Mouse (Mus musculus) forebrain, postnatal 0 days (tissue): Measurements from ENCODE around the gene 4933428G20Rik. TPM values are rescaled to one million over a fixed set of nuclear protein-coding genes. Genes with fewer than 3 reads are reported as not detected.

Source experiments
- ATAC-seq: fragments of 200-750 bp; cut with Nextera tagmentation; 2 replicates; pipeline ENCODE4 v1.8.0; 2017; ENCODE audit warnings: mild to moderate bottlenecking, moderate library complexity
- DNase-seq: peaks from one replicate; pipeline ENCODE4 v3.0.0-alpha.2; 2015
- H3K27ac ChIP-seq: fragments of 300-500 bp; sonication (generic); 2 replicates; pipeline ENCODE4 v1.5.1; 2014; ENCODE audit warnings: low read depth, mild to moderate bottlenecking, antibody characterized with exemption, low read length, moderate library complexity, mixed read lengths
- H3K27me3 ChIP-seq: fragments of 300-500 bp; sonication (generic); 2 replicates; pipeline ENCODE4 v1.6.1; 2014; ENCODE audit warnings: mild to moderate bottlenecking, low read length, mixed read lengths; ENCODE audit not compliant: insufficient read depth
- H3K36me3 ChIP-seq: fragments of 300-500 bp; sonication (generic); 2 replicates; pipeline ENCODE4 v1.6.1; 2014; ENCODE audit warnings: mild to moderate bottlenecking, moderate library complexity; ENCODE audit not compliant: insufficient read depth
- H3K4me1 ChIP-seq: fragments of 300-500 bp; sonication (generic); 2 replicates; pipeline ENCODE4 v1.6.1; 2014; ENCODE audit warnings: antibody characterized with exemption; ENCODE audit not compliant: insufficient read depth
- H3K4me2 ChIP-seq: fragments of 300-500 bp; sonication (generic); 2 replicates; pipeline ENCODE4 v1.6.1; 2014; ENCODE audit warnings: low read depth, mild to moderate bottlenecking, moderate library complexity
- H3K4me3 ChIP-seq: fragments of 300-500 bp; sonication (generic); 2 replicates; pipeline ENCODE4 v1.5.1; 2014; ENCODE audit warnings: low read depth, low read length, mixed read lengths
- H3K9ac ChIP-seq: fragments of 300-500 bp; sonication (generic); 2 replicates; pipeline ENCODE4 v1.6.1; 2014; ENCODE audit warnings: mild to moderate bottlenecking
- H3K9me3 ChIP-seq: fragments of 300-500 bp; sonication (generic); 2 replicates; pipeline ENCODE4 v1.6.1; 2016; ENCODE audit warnings: low read length
- CTCF ChIP-seq: sonication (generic); IDR thresholded peaks from 2 replicates; pipeline ENCODE4 v1.5.1; 2016; ENCODE audit warnings: antibody characterized with exemption, control low read depth, low read depth
- whole genome bisulfite sequencing: fragments of 180-500 bp; shearing (Covaris S2); extraction: QIAGEN DNeasy Blood & Tissue Kit; methylation state at CpG from one replicate; pipeline ENCODE4 v1.1.7; 2014; 5-methylcytosine and 5-hydroxymethylcytosine counted together
- polyA plus RNA-seq: library from polyadenylated mRNA; unstranded; fragments of >200 nt; fragmentation: Nextera tagmentation; extraction: Ambion mirVana; gene quantifications from 2 replicates; pipeline ENCODE4 v1.2.1, GENCODE M21; 2015
- total RNA-seq: library from RNA; depleted of rRNA; stranded (reverse); fragments of >200 nt; gene quantifications from 2 replicates; pipeline ENCODE4 v1.2.3, GENCODE M21; 2014

4933428G20Rik gene
- total and polyA plus RNA-seq, 2 experiments from 2014 or later: 0.25 to 0.38 TPM

GRCm38 (mm10) chr11:97536835-97537579, 36.9 kb upstream of the 4933428G20Rik start:
- 10% methylated on average over 36 of the region's 36 CpGs for WGBS
- H3K27me3 ChIP-seq: peaks cover 7% of the 10 kb centered on the region; the same call in 1 of the 2 replicates

DNA sequence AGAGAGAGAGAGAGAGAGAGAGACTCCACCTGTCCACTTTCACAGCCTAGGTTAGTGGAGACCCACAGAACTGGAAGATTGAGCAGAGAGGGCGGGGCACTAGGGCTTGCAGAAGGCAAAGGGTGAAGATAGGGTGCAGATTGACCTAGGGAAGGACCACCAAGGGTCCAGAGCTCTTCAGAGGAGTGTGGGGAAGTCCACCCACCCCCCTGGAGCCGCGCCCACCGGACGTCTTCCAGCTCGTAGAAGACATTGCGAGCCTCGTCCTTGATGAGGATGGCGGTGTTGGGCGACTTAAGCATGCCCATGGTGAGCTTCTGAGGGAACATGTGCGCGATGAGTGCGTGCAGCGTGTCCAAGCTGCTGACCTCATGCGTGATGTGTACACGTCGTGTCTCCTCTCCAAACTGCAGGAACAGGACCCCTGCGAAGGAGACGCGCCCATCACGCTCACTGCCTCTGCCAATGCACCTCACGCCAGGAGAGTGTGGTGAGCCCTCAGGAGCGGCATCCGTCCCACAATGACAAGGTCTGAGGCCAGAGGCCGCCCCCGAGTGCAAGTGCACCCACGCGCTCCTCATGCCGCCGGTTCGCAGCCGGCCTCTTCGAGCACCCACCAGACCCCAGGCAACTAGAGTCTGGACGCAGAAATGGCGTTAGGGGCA, 36.1 kb upstream of the 4933428G20Rik start:
- no peak for TF ChIP-seq CTCF
- Histone ChIP-seq H3K27ac (no peak overlapping the region), H3K9me3 (no peaks in the 10 kb centered on the region), H3K4me1 (peaks cover 5% of the 10 kb centered on the region), H3K9ac (no peak overlapping the region; the same call in 1 of the 2 replicates), H3K4me3 (0 out of 2 replicates have a peak overlapping the region, but pooled peaks have one; percentile 14), H3K4me2 (peak overlapping the region; percentile 44), H3K36me3 (peaks cover 26% of the 10 kb centered on the region), H3K27me3 (peaks cover 7% of the 10 kb centered on the region; the same call in 1 of the 2 replicates)
- no peak for ATAC-seq
- DNase-seq: no peak
- 42% methylated on average over 35 of the region's 35 CpGs for WGBS

More at GRCm38 (mm10) chr11:97536835-97537579, 36.9 kb upstream of the 4933428G20Rik start:
- Histone ChIP-seq H3K4me2 (peak overlapping the region; percentile 44), H3K9me3 (no peaks in the 10 kb centered on the region), H3K36me3 (peaks cover 28% of the 10 kb centered on the region), H3K9ac (peak overlapping the region; percentile 40), H3K4me3 (peak overlapping the region; percentile 14; the same call in 1 of the 2 replicates), H3K4me1 (peaks cover 5% of the 10 kb centered on the region), H3K27ac (no peak overlapping the region)
- ATAC-seq: peak; percentile 62
- TF ChIP-seq CTCF: peak; percentile 44
- peak; percentile 61 for DNase-seq

- no peak for ATAC-seq
- WGBS: 71% methylated on average over 5 of the region's 5 CpGs
- H3K36me3 ChIP-seq: peaks cover 31% of the 10 kb centered on the region
- H3K4me3 ChIP-seq: no peak overlapping the region
- H3K27ac ChIP-seq: no peak overlapping the region
- H3K4me2 ChIP-seq: no peak overlapping the region
- TF ChIP-seq CTCF: no peak
- no peak for DNase-seq
- no peaks in the 10 kb centered on the region for H3K9me3 ChIP-seq
- H3K9ac ChIP-seq: no peak overlapping the region
- H3K27me3 ChIP-seq: peaks cover 7% of the 10 kb centered on the region; the same call in 1 of the 2 replicates
- peaks cover 5% of the 10 kb centered on the region for H3K4me1 ChIP-seq
Measured at GRCm38 (mm10) chr11:97535660-97536059, 35.5 kb upstream of the 4933428G20Rik start.

GRCm38 (mm10) chr11:97535308-97535630, 35.1 kb upstream of the 4933428G20Rik start:
- DNase-seq (peak; percentile 48), ATAC-seq (no peak)
- peaks cover 7% of the 10 kb centered on the region; the same call in 1 of the 2 replicates for H3K27me3 ChIP-seq
- no peaks in the 10 kb centered on the region for H3K9me3 ChIP-seq
- WGBS: 53% methylated on average over 5 of the region's 5 CpGs
- H3K4me3 ChIP-seq: no peak overlapping the region
- peak overlapping the region; percentile 10; the same call in 1 of the 2 replicates for H3K9ac ChIP-seq
- H3K4me2 ChIP-seq: no peak overlapping the region
- TF ChIP-seq CTCF: no peak
- H3K36me3 ChIP-seq: peaks cover 32% of the 10 kb centered on the region
- H3K4me1 ChIP-seq: peaks cover 5% of the 10 kb centered on the region
- H3K27ac ChIP-seq: no peak overlapping the region

DNA sequence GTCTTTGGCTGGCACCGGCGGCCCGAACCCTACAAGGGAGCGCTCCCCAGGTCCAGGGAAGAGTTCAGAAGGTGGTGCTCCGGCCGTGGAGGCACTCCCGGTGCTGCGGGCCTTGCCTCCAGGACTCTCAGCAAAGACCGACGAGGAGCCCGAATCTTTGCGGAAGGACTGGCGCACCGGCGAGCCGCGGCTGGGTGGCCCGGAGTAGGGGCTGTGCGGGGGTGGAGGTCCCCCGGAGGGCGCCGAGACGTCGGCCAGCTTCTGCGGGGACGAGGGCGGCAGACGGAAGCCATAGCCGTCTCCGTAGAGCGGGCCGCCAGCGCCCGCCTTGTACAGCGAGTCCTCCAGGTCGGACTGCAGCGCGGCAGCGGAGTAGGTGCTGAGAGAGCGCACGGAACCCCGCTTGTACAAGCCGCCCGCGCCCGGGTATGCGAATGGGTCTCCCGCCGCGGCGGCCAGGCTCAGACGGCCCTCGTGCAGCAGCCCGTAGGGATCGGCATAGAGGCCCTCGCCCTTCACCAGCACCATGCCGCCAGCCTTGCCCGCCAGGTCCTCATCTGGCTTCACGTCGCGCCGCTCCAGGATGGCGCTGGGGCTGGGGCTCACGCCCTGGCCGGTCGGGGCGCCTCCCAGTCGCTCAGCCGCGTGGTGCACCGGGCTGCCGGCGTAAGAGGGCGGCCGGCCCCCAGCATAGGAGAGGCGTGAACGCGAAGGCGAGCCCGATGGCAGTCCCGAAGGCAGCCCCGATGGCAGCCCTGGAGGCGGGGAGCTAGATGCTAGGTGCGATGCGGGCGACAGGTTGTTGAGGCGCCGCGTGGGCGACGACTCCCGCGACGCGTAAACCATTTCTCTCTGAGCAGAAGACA, 34.5 kb upstream of the 4933428G20Rik start:
- Histone ChIP-seq H3K27me3 (peaks cover 7% of the 10 kb centered on the region; the same call in 1 of the 2 replicates), H3K4me1 (peaks cover 5% of the 10 kb centered on the region), H3K4me2 (no peak overlapping the region; the same call in 1 of the 2 replicates), H3K9me3 (no peaks in the 10 kb centered on the region), H3K27ac (no peak overlapping the region), H3K36me3 (peaks cover 35% of the 10 kb centered on the region), H3K9ac (peak overlapping the region; percentile 10; the same call in 1 of the 2 replicates), H3K4me3 (no peak overlapping the region)
- ATAC-seq (no peak), DNase-seq (peak; percentile 43)
- WGBS: 27% methylated on average over 92 of the region's 95 CpGs
- no peak for TF ChIP-seq CTCF

DNA sequence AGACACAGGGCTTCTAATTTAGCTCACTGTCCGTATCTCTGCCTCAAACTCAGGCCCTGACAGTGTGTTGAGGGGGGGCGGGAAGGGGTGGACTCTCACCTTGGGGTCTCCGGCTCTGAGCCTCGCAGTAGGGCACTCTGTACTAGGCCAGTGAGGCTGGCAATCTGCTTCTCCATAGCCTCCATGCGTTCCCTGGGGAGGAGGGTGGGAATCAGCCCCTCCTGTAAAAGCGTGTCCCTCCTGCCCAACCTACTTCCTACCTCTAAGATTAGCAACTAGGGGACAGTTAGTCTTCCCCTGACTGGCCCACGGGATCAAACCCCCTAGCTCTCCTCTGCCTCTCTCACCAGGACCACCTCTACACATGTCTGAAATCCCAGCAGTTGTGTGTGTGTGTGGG, 33.5 kb upstream of the 4933428G20Rik start:
- H3K27ac ChIP-seq: no peak overlapping the region
- WGBS: 65% methylated on average over 7 of the region's 7 CpGs
- peaks cover 5% of the 10 kb centered on the region for H3K4me1 ChIP-seq
- DNase-seq (no peak), ATAC-seq (no peak)
- H3K27me3 ChIP-seq: peaks cover 7% of the 10 kb centered on the region; the same call in 1 of the 2 replicates
- H3K36me3 ChIP-seq: peaks cover 44% of the 10 kb centered on the region
- no peak overlapping the region for H3K4me2 ChIP-seq
- no peak overlapping the region for H3K4me3 ChIP-seq
- no peaks in the 10 kb centered on the region for H3K9me3 ChIP-seq
- TF ChIP-seq CTCF: no peak
- no peak overlapping the region for H3K9ac ChIP-seq
